Mouse (Mus musculus) spleen, adult 2 months (tissue): ENCODE measurements around the gene Gm20388. TPM values are rescaled to one million over a fixed set of nuclear protein-coding genes. Genes with fewer than 3 reads are reported as not detected.

Experiments
- DNase-seq, 2 experiments: peaks; one replicate each; pipeline versions ENCODE4 v3.0.0 to v3.0.0-alpha.2; 2012 to 2021; ENCODE audit warnings: low spot score in 2 of 2, low read depth in 1 of 2
- H3K27ac ChIP-seq: fragments of 200-500 bp; 2 replicates; pipeline ENCODE4 v1.5.1; 2012; ENCODE audit warnings: low read length, inconsistent platforms; ENCODE audit not compliant: insufficient read depth
- H3K27me3 ChIP-seq: fragments of 200-500 bp; 2 replicates; pipeline ENCODE4 v1.6.1; 2012; ENCODE audit warnings: mild to moderate bottlenecking, moderate library complexity, low read length, inconsistent platforms; ENCODE audit not compliant: control insufficient read depth, insufficient read depth
- H3K36me3 ChIP-seq: fragments of 200-500 bp; 2 replicates; pipeline ENCODE4 v1.6.1; 2012; ENCODE audit warnings: mild to moderate bottlenecking, low read length, inconsistent platforms; ENCODE audit not compliant: control insufficient read depth, insufficient read depth
- H3K4me1 ChIP-seq: fragments of 200-500 bp; 2 replicates; pipeline ENCODE4 v1.6.1; 2011; ENCODE audit warnings: inconsistent platforms; ENCODE audit not compliant: control insufficient read depth, insufficient read depth, insufficient read length
- H3K4me3 ChIP-seq: fragments of 200-500 bp; 2 replicates; pipeline ENCODE4 v1.5.1; 2011; ENCODE audit warnings: mild to moderate bottlenecking, inconsistent platforms; ENCODE audit not compliant: insufficient read depth, insufficient read length; ENCODE audit errors: extremely low read depth
- CTCF ChIP-seq: fragments of 200-500 bp; IDR thresholded peaks from 2 replicates; pipeline ENCODE4 v1.5.1; 2011; ENCODE audit warnings: mild to moderate bottlenecking, inconsistent platforms; ENCODE audit not compliant: insufficient read depth, insufficient read length, insufficient replicate concordance; ENCODE audit errors: extremely low read depth
- POLR2A ChIP-seq: fragments of 200-500 bp; IDR thresholded peaks from 2 replicates; pipeline ENCODE4 v1.6.1; 2011; ENCODE audit warnings: low read depth, low read length, inconsistent platforms
- WGBS: fragments of 180-500 bp; shearing (Covaris S2); methylation state at CpG from one replicate; pipeline ENCODE4 v1.1.7; 2018; 5-methylcytosine and 5-hydroxymethylcytosine counted together
- polyA plus RNA-seq: library from polyadenylated mRNA; depleted of rRNA; stranded (reverse); fragments of >200 nt; gene quantifications from 2 replicates; pipeline ENCODE4 v1.2.3, GENCODE M21; 2012

Gene Gm20388
- polyA plus RNA-seq, 1 experiment: 26.1 TPM

- H3K27ac ChIP-seq: no peak overlapping the region
- H3K4me3 ChIP-seq: no peak overlapping the region
- no peaks in the 10 kb centered on the region for H3K27me3 ChIP-seq
- 16% methylated on average over 13 of the region's 13 CpGs for WGBS
- no peak for TF ChIP-seq CTCF
- no peak for TF ChIP-seq POLR2A
- no peak for DNase-seq
- peaks cover 2% of the 10 kb centered on the region; the same call in 1 of the 2 replicates for H3K4me1 ChIP-seq
- H3K36me3 ChIP-seq: no peaks in the 10 kb centered on the region
Observed at GRCm38 (mm10) chr8:119897933-119898332, 12.7 kb upstream of the Gm20388 start.

GRCm38 (mm10) chr8:119901349-119901748, 9.3 kb upstream of the Gm20388 start:
- Histone ChIP-seq H3K27me3 (no peaks in the 10 kb centered on the region), H3K4me1 (peaks cover 2% of the 10 kb centered on the region; the same call in 1 of the 2 replicates), H3K27ac (no peak overlapping the region), H3K4me3 (no peak overlapping the region), H3K36me3 (no peaks in the 10 kb centered on the region)
- DNase-seq: no peak
- WGBS: 83% methylated on average over 3 of the region's 3 CpGs
- TF ChIP-seq POLR2A (no peak), CTCF (no peak)

- TF ChIP-seq CTCF: no peak
- TF ChIP-seq POLR2A: no peak
- no peak for DNase-seq
- no peak overlapping the region for H3K4me3 ChIP-seq
- no peaks in the 10 kb centered on the region for H3K27me3 ChIP-seq
- no peak overlapping the region for H3K27ac ChIP-seq
- H3K4me1 ChIP-seq: peaks cover 2% of the 10 kb centered on the region; the same call in 1 of the 2 replicates
- WGBS: 75% methylated on average over 8 of the region's 8 CpGs
- no peaks in the 10 kb centered on the region for H3K36me3 ChIP-seq
Observed at GRCm38 (mm10) chr8:119901952-119902351, 8.7 kb upstream of the Gm20388 start.

- TF ChIP-seq POLR2A (no peak), CTCF (no peak)
- H3K27me3 ChIP-seq: no peaks in the 10 kb centered on the region
- H3K27ac ChIP-seq: no peak overlapping the region
- WGBS: 81% methylated on average over 12 of the region's 12 CpGs
- H3K4me3 ChIP-seq: no peak overlapping the region
- H3K4me1 ChIP-seq: no peaks in the 10 kb centered on the region
- no peak for DNase-seq
- no peaks in the 10 kb centered on the region for H3K36me3 ChIP-seq
Observed at GRCm38 (mm10) chr8:119904323-119904911, 6.2 kb upstream of the Gm20388 start.

GRCm38 (mm10) chr8:119909944-119910546, 596 bp upstream of the Gm20388 start, which contains the start of gene Usp10:
TSS of gene Usp10 (plus strand) at chr8:119910360.
- no peaks in the 10 kb centered on the region for H3K27me3 ChIP-seq
- no peak for TF ChIP-seq CTCF
- no peak for TF ChIP-seq POLR2A
- DNase-seq: no peak
- peak within 1 kb of the TSS; percentile 100 for H3K4me3 ChIP-seq
- peaks cover 8% of the 10 kb centered on the region; the same call in 1 of the 2 replicates for H3K4me1 ChIP-seq
- 26% methylated on average over 13 of the region's 13 CpGs for WGBS
- no peaks in the 10 kb centered on the region for H3K36me3 ChIP-seq
- peak within 1 kb of the TSS; percentile 97 for H3K27ac ChIP-seq

GRCm38 (mm10) chr8:119911258-119911962, 769 bp downstream of the Gm20388 start:
- H3K36me3 ChIP-seq: no peaks in the 10 kb centered on the region
- 2% methylated on average over 30 of the region's 30 CpGs for WGBS
- H3K4me1 ChIP-seq: peaks cover 8% of the 10 kb centered on the region; the same call in 1 of the 2 replicates
- no peaks in the 10 kb centered on the region for H3K27me3 ChIP-seq
- no peak for DNase-seq
- no peak overlapping the region; the same call in 1 of the 2 replicates for H3K27ac ChIP-seq
- no peak for TF ChIP-seq CTCF
- no peak for TF ChIP-seq POLR2A
- H3K4me3 ChIP-seq: peak overlapping the region; percentile 100

GRCm38 (mm10) chr8:119912643-119913042, 2.0 kb downstream of the Gm20388 start:
- H3K4me1 ChIP-seq: peaks cover 8% of the 10 kb centered on the region; the same call in 1 of the 2 replicates

More at GRCm38 (mm10) chr8:119912643-119913042, 2.0 kb downstream of the Gm20388 start:
- no peak for DNase-seq
- Histone ChIP-seq H3K4me3 (no peak overlapping the region), H3K36me3 (no peaks in the 10 kb centered on the region), H3K27ac (no peak overlapping the region), H3K27me3 (no peaks in the 10 kb centered on the region)
- WGBS: 85% methylated on average over 6 of the region's 6 CpGs
- TF ChIP-seq CTCF: no peak
- no peak for TF ChIP-seq POLR2A
